Mouse (Mus musculus) gastrocnemius, adult 2 months (tissue): ENCODE results near the gene Gm10639. TPM values are rescaled to one million over a fixed set of nuclear protein-coding genes. Genes with fewer than 3 reads are reported as not detected.
"Not testable (repeated sequence)": the region's sequence is repeated elsewhere in the genome, so short reads cannot be mapped to it uniquely, and the experiment has no call there.

Source experiments
- DNase-seq: peaks from one replicate; pipeline ENCODE4 v3.0.0; 2022
- H3K27ac ChIP-seq: fragments of 200-600 bp; 2 replicates; pipeline ENCODE4 v1.8.1; 2022; ENCODE audit warnings: mild to moderate bottlenecking
- H3K4me3 ChIP-seq: fragments of 200-600 bp; 2 replicates; pipeline ENCODE4 v1.8.1; 2022; ENCODE audit warnings: mild to moderate bottlenecking, moderate library complexity
- CTCF ChIP-seq: fragments of 200-600 bp; IDR thresholded peaks from 2 replicates; pipeline ENCODE4 v1.8.1; 2022; ENCODE audit warnings: antibody characterized with exemption, mild to moderate bottlenecking, moderate library complexity
- intact Hi-C: fragments of 180-260 bp; cut with DNase I; formaldehyde crosslinking; loops from one replicate; pipeline ENCODE4 v1.15.1; 2025
- total RNA-seq, 2 experiments: library from RNA; stranded (reverse); gene quantifications; 2 replicates each; pipeline ENCODE4 v1.2.3; 2021

The Gm10639 gene
- total RNA-seq, 2 experiments from 2014 or later, result not detected

GRCm38 (mm10) chr9:78314696-78315095, 25.0 kb downstream of the Gm10639 start, which contains the start of gene Omt2a:
Gene Omt2a, minus strand, starts transcription at chr9:78314796.
- TF ChIP-seq CTCF, result no peak
- Histone ChIP-seq H3K27ac (no peak within 1 kb of the TSS), H3K4me3 (no peak within 1 kb of the TSS)
- no peak for DNase-seq
- intact Hi-C loops, result no loop called here

GRCm38 (mm10) chr9:78319499-78319898, 29.8 kb downstream of the Gm10639 start:
- Histone ChIP-seq H3K27ac (no peak overlapping the region), H3K4me3 (no peak overlapping the region)
- intact Hi-C loops, result no loop called here
- no peak for DNase-seq
- peak; percentile 44 for TF ChIP-seq CTCF

GRCm38 (mm10) chr9:78327289-78327688, 37.6 kb downstream of the Gm10639 start, which contains the start of gene Omt2b:
Gene Omt2b, plus strand, starts transcription at chr9:78327589.
- DNase-seq, H3K4me3 ChIP-seq, H3K27ac ChIP-seq, intact Hi-C loops: not testable (repeated sequence)

- intact Hi-C loops, result not testable (repeated sequence)
Observed at GRCm38 (mm10) chr9:78337050-78337449, 47.3 kb downstream of the Gm10639 start.

GRCm38 (mm10) chr9:78340324-78340723, 50.6 kb downstream of the Gm10639 start:
- peak; percentile 35 for DNase-seq
- H3K27ac ChIP-seq, H3K4me3 ChIP-seq, intact Hi-C loops: not testable (repeated sequence)
- TF ChIP-seq CTCF, result peak; percentile 79

More at GRCm38 (mm10) chr9:78337050-78337449, 47.3 kb downstream of the Gm10639 start:
- H3K4me3 ChIP-seq, DNase-seq, H3K27ac ChIP-seq: not testable (repeated sequence)

- DNase-seq, intact Hi-C loops, H3K4me3 ChIP-seq, H3K27ac ChIP-seq: not testable (repeated sequence)
Observed at GRCm38 (mm10) chr9:78342494-78342893, 52.8 kb downstream of the Gm10639 start.

GRCm38 (mm10) chr9:78343055-78343454, 53.3 kb downstream of the Gm10639 start:
- H3K4me3 ChIP-seq, DNase-seq, intact Hi-C loops, H3K27ac ChIP-seq: not testable (repeated sequence)

- DNase-seq, H3K4me3 ChIP-seq, intact Hi-C loops, H3K27ac ChIP-seq: not testable (repeated sequence)
Observed at GRCm38 (mm10) chr9:78345235-78345634, 55.5 kb downstream of the Gm10639 start.

- DNase-seq, result no peak
- intact Hi-C loops, result no loop called here
- no peak for TF ChIP-seq CTCF
- H3K27ac ChIP-seq, result no peak overlapping the region
- H3K4me3 ChIP-seq, result no peak overlapping the region
Observed at GRCm38 (mm10) chr9:78347004-78347403, 57.3 kb downstream of the Gm10639 start.

- H3K4me3 ChIP-seq, intact Hi-C loops, H3K27ac ChIP-seq, DNase-seq: not testable (repeated sequence)
Observed at GRCm38 (mm10) chr9:78348206-78349004, 58.7 kb downstream of the Gm10639 start.

- DNase-seq, H3K27ac ChIP-seq, H3K4me3 ChIP-seq, intact Hi-C loops: not testable (repeated sequence)
Observed at GRCm38 (mm10) chr9:78349141-78349540, 59.4 kb downstream of the Gm10639 start.

- H3K27ac ChIP-seq, H3K4me3 ChIP-seq: not testable (repeated sequence)
- intact Hi-C loops, result loop anchor here (10.0 kb wide), 1 partner anchor 205 kb away; no protein-coding TSS in a partner anchor
Observed at GRCm38 (mm10) chr9:78350007-78350406, 60.3 kb downstream of the Gm10639 start.

GRCm38 (mm10) chr9:78351504-78352220, 61.9 kb downstream of the Gm10639 start:
- TF ChIP-seq CTCF, result no peak
- Histone ChIP-seq H3K27ac (no peak overlapping the region), H3K4me3 (no peak overlapping the region)
- DNase-seq, result no peak
- intact Hi-C loops, result loop anchor here (10.0 kb wide), 1 partner anchor 203 kb away; no protein-coding TSS in a partner anchor

More at GRCm38 (mm10) chr9:78350007-78350406, 60.3 kb downstream of the Gm10639 start:
- DNase-seq, result not testable (repeated sequence)

Other genes with a start within 250 kb of the Gm10639 start
- not detected for gene Gcm1, start 238.0 kb upstream of the Gm10639 start, total RNA-seq
- gene Fbxo9, start 180.9 kb upstream of the Gm10639 start, total RNA-seq, result 10 to 100 TPM; 43.3 to 49.0 TPM
- 1 to 10 TPM; 5.0 to 6.4 TPM for gene Ick, start 180.7 kb upstream of the Gm10639 start, total RNA-seq
- 10 to 100 TPM; 10.3 to 22.8 TPM for gene Gsta4, start 107.1 kb upstream of the Gm10639 start, total RNA-seq
- under 1 TPM in 1 of 2 experiments, not detected in 1; 0.33 TPM for gene Gsta1, start 59.3 kb upstream of the Gm10639 start, total RNA-seq
- gene Gm3776, start 32.8 kb upstream of the Gm10639 start, total RNA-seq, result not detected
- not detected for gene Omt2a, start 24.9 kb downstream of the Gm10639 start, total RNA-seq
- gene Omt2b, start 37.7 kb downstream of the Gm10639 start, total RNA-seq, result not detected
- not detected for gene Gsta2, start 65.9 kb downstream of the Gm10639 start, total RNA-seq
- not detected for gene Dppa5a, start 78.3 kb downstream of the Gm10639 start, total RNA-seq
- not detected for gene Ooep, start 88.8 kb downstream of the Gm10639 start, total RNA-seq
- not detected for gene Ddx43, start 105.9 kb downstream of the Gm10639 start, total RNA-seq
- under 1 TPM; 0.08 to 0.11 TPM for gene Cgas, start 153.3 kb downstream of the Gm10639 start, total RNA-seq
- gene Mto1, start 158.3 kb downstream of the Gm10639 start, total RNA-seq, result 10 to 100 TPM; 19.8 to 22.0 TPM
- not detected for gene Gm17324, start 158.9 kb downstream of the Gm10639 start, total RNA-seq
- 100 to 1,000 TPM; 390 to 557 TPM for gene Eef1a1, start 199.2 kb downstream of the Gm10639 start, total RNA-seq